Mouse (Mus musculus) spleen, adult 2 months (tissue): Measurements from ENCODE around the gene Plxna4.

ENCODE experiments used
- CTCF ChIP-seq: fragments of 200-500 bp; IDR thresholded peaks from 2 replicates; pipeline ENCODE4 v1.5.1; 2011; ENCODE audit warnings: mild to moderate bottlenecking, inconsistent platforms; ENCODE audit not compliant: insufficient read depth, insufficient read length, insufficient replicate concordance; ENCODE audit errors: extremely low read depth
- POLR2A ChIP-seq: fragments of 200-500 bp; IDR thresholded peaks from 2 replicates; pipeline ENCODE4 v1.6.1; 2011; ENCODE audit warnings: low read depth, low read length, inconsistent platforms

- no peak for TF ChIP-seq POLR2A
- TF ChIP-seq CTCF, result no peak
Measured at GRCm38 (mm10) chr6:32475958-32476357, 112.0 kb downstream of the Plxna4 start.
